Mouse (Mus musculus) ES-Bruce4 (cell line): ENCODE results near the gene Evx1. TPM values are rescaled to one million over a fixed set of nuclear protein-coding genes. Genes with fewer than 3 reads are reported as not detected.
A peak's percentile ranks its signal among the peaks of the same experiment; 100 is the strongest.

Experiments
- H3K27ac ChIP-seq: 2 replicates; pipeline ENCODE4 v1.5.1; 2012; ENCODE audit warnings: low read length, inconsistent platforms; ENCODE audit not compliant: insufficient read depth
- H3K27me3 ChIP-seq: 2 replicates; pipeline ENCODE4 v1.6.1; 2012; ENCODE audit warnings: mild to moderate bottlenecking, low read length, inconsistent platforms; ENCODE audit not compliant: control insufficient read depth, poor library complexity, insufficient read depth, severe bottlenecking
- H3K36me3 ChIP-seq: 2 replicates; pipeline ENCODE4 v1.6.1; 2012; ENCODE audit warnings: inconsistent platforms, mild to moderate bottlenecking, low read length, moderate library complexity; ENCODE audit not compliant: control insufficient read depth, poor library complexity, insufficient read depth, severe bottlenecking
- H3K4me1 ChIP-seq: one replicate; pipeline ENCODE4 v1.8.1; 2011; ENCODE audit warnings: low read length; ENCODE audit not compliant: control insufficient read depth, insufficient read depth
- H3K4me3 ChIP-seq: 2 replicates; pipeline ENCODE4 v1.5.1; 2011; ENCODE audit warnings: low read depth, mild to moderate bottlenecking, low read length
- H3K9ac ChIP-seq: 2 replicates; pipeline ENCODE4 v1.6.1; 2012; ENCODE audit warnings: low read depth, mild to moderate bottlenecking, inconsistent platforms; ENCODE audit not compliant: poor library complexity, severe bottlenecking
- H3K9me3 ChIP-seq: replicated peaks from 2 replicates; pipeline ENCODE4 v1.6.1; 2012; ENCODE audit warnings: mild to moderate bottlenecking, low read length, inconsistent platforms; ENCODE audit not compliant: control insufficient read depth, poor library complexity, insufficient read depth, severe bottlenecking
- CTCF ChIP-seq: IDR thresholded peaks from one replicate; pipeline ENCODE4 v1.8.1; 2011; ENCODE audit warnings: low read depth, low read length
- EP300 ChIP-seq: IDR thresholded peaks from 2 replicates; pipeline ENCODE4 v1.6.1; 2011; ENCODE audit warnings: low read depth, low read length; ENCODE audit not compliant: insufficient read depth
- POLR2A ChIP-seq: IDR thresholded peaks from one replicate; pipeline ENCODE4 v1.8.1; 2011; ENCODE audit warnings: low read length; ENCODE audit not compliant: insufficient read depth
- polyA plus RNA-seq: library from polyadenylated mRNA; stranded (reverse); fragments of >200 nt; gene quantifications from 2 replicates; pipeline ENCODE4 v1.2.4, GENCODE M21; 2011; ENCODE audit warnings: low read depth; ENCODE audit not compliant: missing spikeins, insufficient read depth, insufficient read length

Gene Evx1
- polyA plus RNA-seq = 0.63 and 0.68 TPM in 2 replicates

GRCm38 (mm10) chr6:52313391-52314303, at the start of gene Evx1:
Gene Evx1 (plus strand): TSS chr6:52313498.
- Histone ChIP-seq H3K4me3 (peak within 1 kb of the TSS; percentile 27), H3K27me3 (peaks cover 55% of the 10 kb centered on the region), H3K9ac (0 out of 2 replicates have a peak within 1 kb of the TSS, but pooled peaks have one; percentile 4), H3K27ac (no peak within 1 kb of the TSS), H3K9me3 (no peaks in the 10 kb centered on the region), H3K36me3 (no peaks in the 10 kb centered on the region), H3K4me1 (no peaks in the 10 kb centered on the region)
- TF ChIP-seq POLR2A (no peak), CTCF (no peak), EP300 (no peak)

GRCm38 (mm10) chr6:52264106-52264790, 49.0 kb upstream of the Evx1 start:
- Histone ChIP-seq H3K4me3 (no peak overlapping the region), H3K27ac (no peak overlapping the region), H3K4me1 (no peaks in the 10 kb centered on the region), H3K36me3 (no peaks in the 10 kb centered on the region), H3K27me3 (peaks cover 54% of the 10 kb centered on the region), H3K9ac (no peak overlapping the region), H3K9me3 (no peaks in the 10 kb centered on the region)
- TF ChIP-seq CTCF (no peak), POLR2A (no peak)

GRCm38 (mm10) chr6:52265306-52265912, 47.9 kb upstream of the Evx1 start:
- no peaks in the 10 kb centered on the region for H3K36me3 ChIP-seq
- H3K4me3 ChIP-seq = no peak overlapping the region
- H3K27ac ChIP-seq = no peak overlapping the region
- TF ChIP-seq CTCF = no peak
- TF ChIP-seq EP300 = no peak
- no peak for TF ChIP-seq POLR2A
- no peaks in the 10 kb centered on the region for H3K4me1 ChIP-seq
- H3K9me3 ChIP-seq = no peaks in the 10 kb centered on the region
- no peak overlapping the region for H3K9ac ChIP-seq
- H3K27me3 ChIP-seq = peaks cover 42% of the 10 kb centered on the region

GRCm38 (mm10) chr6:52265913-52266665, 47.2 kb upstream of the Evx1 start:
- no peaks in the 10 kb centered on the region for H3K36me3 ChIP-seq
- no peak overlapping the region for H3K4me3 ChIP-seq
- H3K9me3 ChIP-seq = no peaks in the 10 kb centered on the region
- TF ChIP-seq POLR2A (no peak), CTCF (no peak), EP300 (no peak)
- no peak overlapping the region for H3K9ac ChIP-seq
- no peak overlapping the region for H3K27ac ChIP-seq
- H3K27me3 ChIP-seq = peaks cover 38% of the 10 kb centered on the region
- H3K4me1 ChIP-seq = no peaks in the 10 kb centered on the region

GRCm38 (mm10) chr6:52266666-52266985, 46.7 kb upstream of the Evx1 start:
- H3K36me3 ChIP-seq = no peaks in the 10 kb centered on the region
- no peak overlapping the region for H3K9ac ChIP-seq
- H3K9me3 ChIP-seq = no peaks in the 10 kb centered on the region
- no peak for TF ChIP-seq CTCF
- H3K27me3 ChIP-seq = peaks cover 35% of the 10 kb centered on the region
- H3K27ac ChIP-seq = no peak overlapping the region
- H3K4me1 ChIP-seq = no peaks in the 10 kb centered on the region
- no peak overlapping the region for H3K4me3 ChIP-seq
